Mouse (Mus musculus): ENCODE results near the gene Rhox6.

- TF ChIP-seq CTCF (IDR thresholded peaks at IDR 0.05; ENCODE audit: insufficient read depth, low read length) (no peak), POLR2A (IDR thresholded peaks at IDR 0.05; ENCODE audit: borderline replicate concordance, extremely low read depth, low read depth, low read length) (no peak)
These were observed 17.3 kb upstream of the Rhox6 start for GRCm38 (mm10) chrX:37809396-37809795.
